Mouse (Mus musculus) hindlimb bud, embryonic 11.5 days (tissue): ENCODE results near the gene Syde1.

ENCODE experiments used
- DNase-seq: peaks from one replicate; pipeline ENCODE4 v3.0.0-alpha.2; 2012; ENCODE audit warnings: low read depth, low spot score; ENCODE audit errors: extremely low spot score

Gene Syde1

GRCm38 (mm10) chr10:78576435-78577184 lies 15.2 kb downstream of the Syde1 start:
- no peak for DNase-seq

DNA sequence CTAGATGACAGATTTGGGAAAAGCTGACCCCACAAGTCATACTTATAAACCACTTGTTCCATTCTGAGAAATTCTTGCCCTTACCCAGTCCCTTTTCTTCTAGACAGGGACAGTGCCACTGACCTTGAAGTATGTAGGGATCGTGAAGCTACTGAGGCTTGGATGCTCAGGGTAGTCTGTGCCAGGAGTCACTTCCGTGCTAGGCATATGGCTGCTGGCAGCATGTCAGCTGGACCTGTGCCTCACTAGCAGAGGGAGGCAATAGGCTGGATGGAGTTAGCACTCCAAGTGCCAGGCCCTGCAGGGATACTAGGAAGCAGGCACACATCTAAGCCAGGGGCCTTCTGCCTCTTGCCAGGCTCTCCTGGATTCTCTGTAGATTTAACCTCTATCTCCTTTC lies 16.1 kb downstream of the Syde1 start:
- no peak for DNase-seq

GRCm38 (mm10) chr10:78575105-78575632 lies 16.6 kb downstream of the Syde1 start:
- DNase-seq, result no peak

DNA sequence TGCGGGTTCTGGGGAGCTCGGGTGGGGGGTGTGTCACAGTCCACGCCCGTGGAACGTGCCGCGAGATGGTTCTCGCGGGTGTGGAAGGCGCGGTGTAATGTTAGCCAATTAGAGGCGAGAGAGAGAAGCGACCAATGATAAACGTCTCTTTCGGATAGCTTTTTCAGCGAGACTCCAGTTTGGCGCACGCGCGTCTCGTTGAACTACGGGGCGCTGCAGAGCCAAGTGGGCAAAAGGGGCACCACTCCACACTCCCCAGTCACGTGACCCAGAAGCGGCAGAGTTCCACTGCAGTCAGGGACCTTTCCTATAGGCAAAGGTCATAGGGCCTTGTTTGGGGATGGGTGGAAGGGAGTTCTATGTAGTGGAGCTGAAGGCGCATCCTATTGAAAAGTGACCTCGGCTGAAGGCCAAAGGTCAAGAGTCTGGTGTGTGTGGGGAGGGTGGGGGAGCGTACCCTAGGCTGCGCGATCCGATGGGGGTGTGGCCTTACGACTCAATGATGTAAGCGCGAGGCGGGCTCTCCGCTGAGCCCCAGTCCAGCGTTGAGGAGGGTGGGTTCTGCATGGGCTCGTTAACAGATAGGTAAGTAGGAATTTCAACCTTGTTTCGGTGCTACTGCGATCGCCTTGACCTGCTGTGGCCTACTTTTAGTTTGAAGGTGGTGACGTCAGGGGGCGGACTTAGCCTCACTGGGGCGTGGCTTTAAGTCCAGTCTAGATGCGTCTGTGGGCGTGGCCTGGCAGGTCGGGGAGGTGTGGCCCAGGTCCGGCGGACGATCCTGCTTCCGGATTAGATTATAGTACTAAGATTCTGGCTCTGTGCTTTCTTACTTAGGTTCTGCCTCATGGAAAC lies 17.3 kb downstream of the Syde1 start, which contains the start of gene Ilvbl:
Gene Ilvbl, plus strand, starts transcription at position 97 of the 855 bp plus-strand sequence.
- DNase-seq, result peak; percentile 85

GRCm38 (mm10) chr10:78573226-78573625 lies 18.5 kb downstream of the Syde1 start:
- no peak for DNase-seq

GRCm38 (mm10) chr10:78570897-78571296 lies 20.9 kb downstream of the Syde1 start:
- DNase-seq, result no peak

GRCm38 (mm10) chr10:78570416-78570815 lies 21.3 kb downstream of the Syde1 start:
- no peak for DNase-seq

- no peak for DNase-seq
Observed at GRCm38 (mm10) chr10:78569686-78570085, 22.1 kb downstream of the Syde1 start.

DNA sequence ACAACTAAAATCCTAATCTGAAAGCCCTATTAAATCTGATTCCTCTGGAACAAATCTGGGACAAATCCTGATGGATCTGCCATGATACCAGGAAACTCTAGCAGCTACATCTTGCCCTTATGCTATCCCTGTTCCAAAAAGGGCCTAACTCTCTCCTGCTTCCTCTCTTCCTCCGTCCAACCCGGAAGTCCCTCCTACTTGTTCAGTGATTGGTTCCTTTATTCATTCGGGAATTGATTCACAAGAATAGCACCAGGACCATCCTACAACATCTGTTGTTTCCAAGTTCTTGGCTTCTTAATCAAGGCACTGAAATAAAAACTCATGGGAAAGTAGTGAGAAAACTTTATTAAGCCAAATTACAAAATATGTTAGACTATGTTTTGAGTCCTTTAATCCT lies 22.6 kb downstream of the Syde1 start:
- no peak for DNase-seq

GRCm38 (mm10) chr10:78565070-78565469 lies 26.7 kb downstream of the Syde1 start:
- no peak for DNase-seq

- no peak for DNase-seq
Observed at GRCm38 (mm10) chr10:78540943-78541342, 50.8 kb downstream of the Syde1 start.
